ENCODE assay signal across 22 mouse cellular contexts in the genomic region with DNA sequence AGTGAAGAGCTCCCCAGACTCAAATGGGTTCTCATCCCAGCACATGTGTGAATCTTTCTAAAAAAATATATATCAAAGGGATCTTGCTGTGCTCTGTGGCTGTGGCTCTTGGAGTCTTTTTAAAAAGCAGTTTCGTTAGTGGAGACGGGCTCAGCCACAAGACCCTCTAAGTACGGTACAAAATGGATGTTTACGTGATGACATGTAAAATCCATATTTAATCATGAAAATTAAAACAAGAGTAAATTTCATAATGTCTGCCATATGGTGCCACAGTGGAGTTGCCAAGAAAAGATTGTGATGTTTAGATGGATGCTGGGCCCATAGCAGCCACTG.
DNase-seq lines count a peak whose midpoint lies in the region; ATAC-seq and TF ChIP-seq lines count a peak whose summit lies in the region.
"Had no signal": no experiment of that assay in that cellular context is flagged by ENCODE, and none has a peak within 500 bp of the region (broad histone marks: within the 10 kb centered on the region; RNA-seq: fewer than 3 reads in every experiment).

No protein-coding gene starts in this region.

- DNase-seq in forebrain, postnatal 0 days = peak; percentile 17
- no peak for DNase-seq in limb, embryonic 10.5 days (ENCODE audit: low spot score)
- no peak for DNase-seq in cerebellum, adult 9-10 months
- DNase-seq in lung, postnatal 36 days = no peak
- DNase-seq: adrenal gland, postnatal 25 days; cerebellum, adult 18-20 months; cerebellum, postnatal 25 days; kidney, adult 11 months; kidney, postnatal 14 days; liver, embryonic 13.5 days; lung, adult 18-20 months; midbrain, embryonic 14.5 days; right cerebral cortex, postnatal 14 days; thymus, postnatal 4 days had no signal

- H3K4me2 ChIP-seq in forebrain, postnatal 0 days (ENCODE audit: low read depth) = no peak overlapping the region
- no peak overlapping the region for H3K4me2 ChIP-seq in forebrain, embryonic 12.5 days
- H3K4me2 ChIP-seq in limb, embryonic 15.5 days = no peak overlapping the region
- H3K4me2 ChIP-seq in embryonic facial prominence, embryonic 15.5 days (replicated peaks) = no peak overlapping the region
- H3K4me2 ChIP-seq: hindbrain, embryonic 13.5 days; liver, embryonic 13.5 days had no signal

- no peak; the same call in 1 of the 2 replicates for ATAC-seq in forebrain, postnatal 0 days
- no peak for ATAC-seq in forebrain, embryonic 12.5 days (ENCODE audit: low FRiP score)
- no peak for ATAC-seq in limb, embryonic 15.5 days (ENCODE audit: insufficient number of reproducible peaks, low FRiP score, low TSS enrichment, low read depth)
- peak; percentile 43; the same call in 1 of the 2 replicates for ATAC-seq in embryonic facial prominence, embryonic 15.5 days (ENCODE audit: insufficient number of reproducible peaks, low FRiP score, low TSS enrichment, low read depth)
- ATAC-seq: CD4-positive, CD25-positive, alpha-beta regulatory T cell, adult 4 months; lung, postnatal 0 days had no signal

- 57% methylated on average over 4 of the region's 4 CpGs for WGBS in forebrain, postnatal 0 days
- 94% methylated on average over 4 of the region's 4 CpGs for WGBS in forebrain, embryonic 12.5 days
- 66% methylated on average over 4 of the region's 4 CpGs for WGBS in limb, embryonic 15.5 days
- WGBS in limb, embryonic 10.5 days = 93% methylated on average over 4 of the region's 4 CpGs
- 41% methylated on average over 4 of the region's 4 CpGs for WGBS in embryonic facial prominence, embryonic 15.5 days

- H3K27me3 ChIP-seq in forebrain, postnatal 0 days (ENCODE audit: insufficient read depth, low read length) = no peaks in the 10 kb centered on the region
- H3K27me3 ChIP-seq in forebrain, embryonic 12.5 days = no peaks in the 10 kb centered on the region
- no peaks in the 10 kb centered on the region for H3K27me3 ChIP-seq in limb, embryonic 15.5 days
- H3K27me3 ChIP-seq in limb, embryonic 10.5 days (ENCODE audit: low read depth, poor library complexity, severe bottlenecking) = no peaks in the 10 kb centered on the region
- H3K27me3 ChIP-seq in embryonic facial prominence, embryonic 15.5 days = peaks cover 8% of the 10 kb centered on the region; the same call in 1 of the 2 replicates
- H3K27me3 ChIP-seq: hindbrain, embryonic 13.5 days; liver, embryonic 13.5 days had no signal

- H3K9ac ChIP-seq in forebrain, postnatal 0 days = no peak overlapping the region
- H3K9ac ChIP-seq in forebrain, embryonic 12.5 days = no peak overlapping the region
- H3K9ac ChIP-seq in limb, embryonic 15.5 days = no peak overlapping the region
- no peak overlapping the region for H3K9ac ChIP-seq in embryonic facial prominence, embryonic 15.5 days
- H3K9ac ChIP-seq: hindbrain, embryonic 13.5 days; liver, embryonic 13.5 days had no signal

- no peak for TF ChIP-seq CTCF in forebrain, postnatal 0 days (IDR thresholded peaks at IDR 0.05; ENCODE audit: low read depth)

- H3K27ac ChIP-seq in forebrain, postnatal 0 days (ENCODE audit: low read depth, low read length) = no peak overlapping the region
- no peak overlapping the region for H3K27ac ChIP-seq in forebrain, embryonic 12.5 days
- 0 out of 2 replicates have a peak overlapping the region, but pooled peaks have one; percentile 43 for H3K27ac ChIP-seq in limb, embryonic 15.5 days
- H3K27ac ChIP-seq in limb, embryonic 10.5 days = no peak overlapping the region
- H3K27ac ChIP-seq in embryonic facial prominence, embryonic 15.5 days (replicated peaks) = peak overlapping the region; percentile 63
- H3K27ac ChIP-seq: heart, embryonic 10.5 days; hindbrain, embryonic 13.5 days; liver, embryonic 13.5 days; macrophage had no signal

- H3K4me1 ChIP-seq in forebrain, postnatal 0 days (ENCODE audit: insufficient read depth) = no peaks in the 10 kb centered on the region
- no peaks in the 10 kb centered on the region for H3K4me1 ChIP-seq in forebrain, embryonic 12.5 days
- no peaks in the 10 kb centered on the region; the same call in 1 of the 2 replicates for H3K4me1 ChIP-seq in limb, embryonic 15.5 days
- peaks cover 3% of the 10 kb centered on the region; the same call in 1 of the 2 replicates for H3K4me1 ChIP-seq in limb, embryonic 10.5 days
- H3K4me1 ChIP-seq in embryonic facial prominence, embryonic 15.5 days = peaks cover 7% of the 10 kb centered on the region; the same call in 1 of the 2 replicates
- H3K4me1 ChIP-seq: heart, embryonic 10.5 days; hindbrain, embryonic 13.5 days; liver, embryonic 13.5 days had no signal

- H3K9me3 ChIP-seq in forebrain, postnatal 0 days (ENCODE audit: low read length) = no peaks in the 10 kb centered on the region
- H3K9me3 ChIP-seq in forebrain, embryonic 12.5 days = no peaks in the 10 kb centered on the region
- H3K9me3 ChIP-seq in limb, embryonic 15.5 days = no peaks in the 10 kb centered on the region
- H3K9me3 ChIP-seq in limb, embryonic 10.5 days (replicated peaks) = no peaks in the 10 kb centered on the region
- H3K9me3 ChIP-seq in embryonic facial prominence, embryonic 15.5 days (replicated peaks) = no peaks in the 10 kb centered on the region
- H3K9me3 ChIP-seq: heart, embryonic 10.5 days; hindbrain, embryonic 13.5 days; liver, embryonic 13.5 days had no signal

- no peaks in the 10 kb centered on the region for H3K36me3 ChIP-seq in forebrain, postnatal 0 days (ENCODE audit: insufficient read depth)
- H3K36me3 ChIP-seq in forebrain, embryonic 12.5 days (replicated peaks) = no peaks in the 10 kb centered on the region
- H3K36me3 ChIP-seq in limb, embryonic 15.5 days = no peaks in the 10 kb centered on the region
- H3K36me3 ChIP-seq in limb, embryonic 10.5 days = no peaks in the 10 kb centered on the region
- H3K36me3 ChIP-seq in embryonic facial prominence, embryonic 15.5 days = no peaks in the 10 kb centered on the region
- H3K36me3 ChIP-seq: heart, embryonic 10.5 days; hindbrain, embryonic 13.5 days; liver, embryonic 13.5 days had no signal

- no peak overlapping the region for H3K4me3 ChIP-seq in forebrain, postnatal 0 days (ENCODE audit: low read depth, low read length)
- H3K4me3 ChIP-seq in forebrain, embryonic 12.5 days (replicated peaks) = no peak overlapping the region
- H3K4me3 ChIP-seq in limb, embryonic 15.5 days = no peak overlapping the region
- H3K4me3 ChIP-seq in limb, embryonic 10.5 days = no peak overlapping the region
- H3K4me3 ChIP-seq in embryonic facial prominence, embryonic 15.5 days (replicated peaks) = no peak overlapping the region
- H3K4me3 ChIP-seq: heart, embryonic 10.5 days; hindbrain, embryonic 13.5 days; liver, embryonic 13.5 days had no signal

Comparison
In these comparisons a context has a peak if more than half of its experiments do, and no peak if none do; other contexts are left out.
1. H3K27ac ChIP-seq: peak in limb, embryonic 15.5 days (single experiment) and embryonic facial prominence, embryonic 15.5 days (single experiment); none in forebrain, postnatal 0 days (single experiment), forebrain, embryonic 12.5 days (single experiment) and limb, embryonic 10.5 days (single experiment).